Mouse (Mus musculus): ENCODE measurements around the gene Anapc7.

GRCm38 (mm10) chr5:122402160-122402559 lies 19.3 kb upstream of the Anapc7 start:
- TF ChIP-seq CTCF (IDR thresholded peaks at IDR 0.05; ENCODE audit: borderline replicate concordance, insufficient read depth, low read depth, low read length) = no peak
- no peak for TF ChIP-seq POLR2A (IDR thresholded peaks at IDR 0.05; ENCODE audit: borderline replicate concordance, insufficient read depth, low read length)

Data from cerebellum, adult 2 months (tissue).